Mouse (Mus musculus) midbrain, embryonic 12.5 days (tissue): Measurements from ENCODE around the gene Ankrd35. TPM values are rescaled to one million over a fixed set of nuclear protein-coding genes. Genes with fewer than 3 reads are reported as not detected.
"Not testable (repeated sequence)": the region's sequence is repeated elsewhere in the genome, so short reads cannot be mapped to it uniquely, and the experiment has no call there.

Experiments used
- ATAC-seq: fragments of 200-750 bp; cut with Nextera tagmentation; 2 replicates; pipeline ENCODE4 v1.8.0; 2017; ENCODE audit warnings: low read depth, moderate TSS enrichment, moderate library complexity; ENCODE audit not compliant: low FRiP score
- H3K27ac ChIP-seq: fragments of 300-500 bp; sonication (generic); replicated peaks from 2 replicates; pipeline ENCODE4 v1.5.1; 2016; ENCODE audit warnings: mild to moderate bottlenecking
- H3K27me3 ChIP-seq: fragments of 300-500 bp; sonication (generic); 2 replicates; pipeline ENCODE4 v1.6.1; 2016; ENCODE audit warnings: mild to moderate bottlenecking
- H3K36me3 ChIP-seq: fragments of 300-500 bp; sonication (generic); 2 replicates; pipeline ENCODE4 v1.6.1; 2016
- H3K4me1 ChIP-seq: fragments of 300-500 bp; sonication (generic); 2 replicates; pipeline ENCODE4 v1.6.1; 2016
- H3K4me2 ChIP-seq: fragments of 300-500 bp; sonication (generic); replicated peaks from 2 replicates; pipeline ENCODE4 v1.6.1; 2016; ENCODE audit warnings: mild to moderate bottlenecking, moderate library complexity
- H3K4me3 ChIP-seq: fragments of 300-500 bp; sonication (generic); 2 replicates; pipeline ENCODE4 v1.5.1; 2016; ENCODE audit warnings: mild to moderate bottlenecking
- H3K9ac ChIP-seq: fragments of 300-500 bp; sonication (generic); replicated peaks from 2 replicates; pipeline ENCODE4 v1.6.1; 2016; ENCODE audit warnings: mild to moderate bottlenecking, moderate library complexity
- H3K9me3 ChIP-seq: fragments of 300-500 bp; sonication (generic); 2 replicates; pipeline ENCODE4 v1.6.1; 2016; ENCODE audit warnings: mild to moderate bottlenecking
- polyA plus RNA-seq: library from polyadenylated mRNA; unstranded; fragments of >200 nt; fragmentation: Nextera tagmentation; extraction: Ambion mirVana; gene quantifications from 2 replicates; pipeline ENCODE4 v1.2.1, GENCODE M21; 2016

Ankrd35 gene
- polyA plus RNA-seq, 1 experiment from 2014 or later, result 0.40 TPM

- not testable (repeated sequence) for H3K27ac ChIP-seq, H3K27me3 ChIP-seq, H3K9me3 ChIP-seq, H3K4me2 ChIP-seq, H3K9ac ChIP-seq, H3K4me1 ChIP-seq, H3K4me3 ChIP-seq, ATAC-seq, H3K36me3 ChIP-seq
Observed at GRCm38 (mm10) chr3:96740279-96740678, 70.3 kb downstream of the Ankrd35 start.

Other genes with a start within 250 kb of the Ankrd35 start
- gene BC107364, start 217.8 kb upstream of the Ankrd35 start, polyA plus RNA-seq, result 0.26 TPM in 1 of 2 replicates, not detected in the other
- 0.89 and 1.0 TPM in 2 replicates for gene Hfe2, start 145.0 kb upstream of the Ankrd35 start, polyA plus RNA-seq
- gene Txnip, start 112.2 kb upstream of the Ankrd35 start, polyA plus RNA-seq, result 52.7 and 53.6 TPM in 2 replicates
- gene Gm16253, start 93.1 kb upstream of the Ankrd35 start, polyA plus RNA-seq, result 1.6 and 2.0 TPM in 2 replicates
- gene Polr3gl, start 76.0 kb upstream of the Ankrd35 start, polyA plus RNA-seq, result 35.8 and 44.3 TPM in 2 replicates
- gene Ankrd34a, start 73.5 kb upstream of the Ankrd35 start, polyA plus RNA-seq, result 2.6 and 2.7 TPM in 2 replicates
- gene Lix1l, start 69.0 kb upstream of the Ankrd35 start, polyA plus RNA-seq, result 5.6 and 6.8 TPM in 2 replicates
- gene Rbm8a, start 40.2 kb upstream of the Ankrd35 start, polyA plus RNA-seq, result 163 and 166 TPM in 2 replicates
- 45.2 and 46.5 TPM in 2 replicates for gene Pex11b, start 34.8 kb upstream of the Ankrd35 start, polyA plus RNA-seq
- 0.08 TPM in 1 of 2 replicates, not detected in the other for gene Gm42957, start 34.7 kb upstream of the Ankrd35 start, polyA plus RNA-seq
- 0.75 and 0.85 TPM in 2 replicates for gene Itga10, start 24.5 kb upstream of the Ankrd35 start, polyA plus RNA-seq
- gene Pias3, start 26.3 kb downstream of the Ankrd35 start, polyA plus RNA-seq, result 45.9 and 47.0 TPM in 2 replicates
- gene Nudt17, start 38.4 kb downstream of the Ankrd35 start, polyA plus RNA-seq, result 12.6 and 13.0 TPM in 2 replicates
- gene Polr3c, start 57.5 kb downstream of the Ankrd35 start, polyA plus RNA-seq, result 38.0 and 42.9 TPM in 2 replicates
- 89.0 and 89.6 TPM in 2 replicates for gene Rnf115, start 57.5 kb downstream of the Ankrd35 start, polyA plus RNA-seq
- gene Pdzk1, start 159.2 kb downstream of the Ankrd35 start, polyA plus RNA-seq, result 0.35 TPM in 1 of 2 replicates, not detected in the other
- 0.06 and 0.09 TPM in 2 replicates for gene Cd160, start 159.2 kb downstream of the Ankrd35 start, polyA plus RNA-seq
- 4.7 and 5.4 TPM in 2 replicates for gene Gja5, start 234.6 kb downstream of the Ankrd35 start, polyA plus RNA-seq
- 34.0 and 41.3 TPM in 2 replicates for gene Gpr89, start 235.2 kb downstream of the Ankrd35 start, polyA plus RNA-seq